Mouse (Mus musculus) bone marrow macrophage, adult 2 months (primary cell): Measurements from ENCODE around the gene Zfp189.

Source experiments
- CTCF ChIP-seq: IDR thresholded peaks from 2 replicates; pipeline ENCODE4 v1.5.1; 2012; ENCODE audit warnings: low read depth, mild to moderate bottlenecking, low read length, moderate library complexity
- POLR2A ChIP-seq: IDR thresholded peaks from 2 replicates; pipeline ENCODE4 v1.6.1; 2012; ENCODE audit warnings: mild to moderate bottlenecking, low read depth, low read length, borderline replicate concordance

DNA sequence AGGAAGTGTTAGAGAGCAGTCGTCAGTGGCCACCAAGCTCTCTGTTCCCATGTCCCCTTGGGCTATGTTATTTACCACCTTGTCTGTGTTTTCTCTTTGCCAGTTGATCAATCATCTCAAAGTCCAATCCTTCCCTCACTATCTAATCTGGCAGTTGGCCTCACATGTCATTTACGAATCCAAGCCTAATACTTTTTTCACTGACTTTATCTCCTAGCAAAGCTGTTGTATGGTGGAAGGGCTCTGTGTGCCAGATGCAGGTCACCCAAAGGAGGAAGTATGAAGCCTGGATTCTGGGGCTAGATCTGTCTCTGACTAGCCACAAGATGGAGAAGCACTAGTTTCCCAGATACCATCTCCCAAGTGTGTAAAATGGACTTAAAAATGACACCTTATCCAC is 37.2 kb downstream of the Zfp189 start:
- TF ChIP-seq POLR2A (no peak), CTCF (no peak)
